Mouse (Mus musculus): ENCODE measurements at regions not wholly inside any gene's neighbourhood (a gene's known extent, or its start where the extent isn't known, plus 50 kb on each side); places are given as distances from the start of the nearest gene placed in this dataset.

GRCm38 (mm10) chr15:90021746-90022312 is 180.2 kb upstream of the Syt10 start:
- Histone ChIP-seq H3K4me3 (replicated peaks) (no peak overlapping the region), H3K27me3 (replicated peaks) (no peaks in the 10 kb centered on the region), H3K9me3 (peaks cover 4% of the 10 kb centered on the region; the same call in 1 of the 2 replicates), H3K36me3 (replicated peaks; ENCODE audit: low read length) (no peaks in the 10 kb centered on the region), H3K4me1 (no peaks in the 10 kb centered on the region)
- TF ChIP-seq FLI1 (IDR thresholded peaks at IDR 0.05; ENCODE audit: low read length): no peak
- no peak for TF ChIP-seq GATA1 (IDR thresholded peaks at IDR 0.05; ENCODE audit: borderline replicate concordance, low read length)

- TF ChIP-seq GATA1 (IDR thresholded peaks at IDR 0.05; ENCODE audit: borderline replicate concordance, low read length) (no peak), FLI1 (IDR thresholded peaks at IDR 0.05; ENCODE audit: low read length) (no peak)
- no peak overlapping the region for H3K4me3 ChIP-seq (replicated peaks)
- peaks cover 4% of the 10 kb centered on the region; the same call in 1 of the 2 replicates for H3K9me3 ChIP-seq
- no peaks in the 10 kb centered on the region for H3K4me1 ChIP-seq
- no peaks in the 10 kb centered on the region for H3K36me3 ChIP-seq (replicated peaks; ENCODE audit: low read length)
- no peaks in the 10 kb centered on the region for H3K27me3 ChIP-seq (replicated peaks)
These were observed 181.5 kb upstream of the Syt10 start for GRCm38 (mm10) chr15:90023164-90023563.

GRCm38 (mm10) chr15:90034356-90034755 is 189.8 kb upstream of the Alg10b start:
- Histone ChIP-seq H3K4me1 (no peaks in the 10 kb centered on the region), H3K27me3 (replicated peaks) (no peaks in the 10 kb centered on the region), H3K9me3 (peaks cover 2% of the 10 kb centered on the region; the same call in 1 of the 2 replicates), H3K36me3 (replicated peaks; ENCODE audit: low read length) (no peaks in the 10 kb centered on the region), H3K4me3 (replicated peaks) (no peak overlapping the region)
- TF ChIP-seq FLI1 (IDR thresholded peaks at IDR 0.05; ENCODE audit: low read length) (no peak), GATA1 (IDR thresholded peaks at IDR 0.05; ENCODE audit: borderline replicate concordance, low read length) (no peak)

- no peaks in the 10 kb centered on the region for H3K4me1 ChIP-seq
- H3K9me3 ChIP-seq: peaks cover 9% of the 10 kb centered on the region
- H3K36me3 ChIP-seq (replicated peaks; ENCODE audit: low read length): no peaks in the 10 kb centered on the region
- H3K4me3 ChIP-seq (replicated peaks): no peak overlapping the region
- H3K27me3 ChIP-seq (replicated peaks): no peaks in the 10 kb centered on the region
- TF ChIP-seq GATA1 (IDR thresholded peaks at IDR 0.05; ENCODE audit: borderline replicate concordance, low read length): no peak
- no peak for TF ChIP-seq FLI1 (IDR thresholded peaks at IDR 0.05; ENCODE audit: low read length)
These were observed 178.4 kb upstream of the Alg10b start for GRCm38 (mm10) chr15:90045683-90046082.

- TF ChIP-seq FLI1 (IDR thresholded peaks at IDR 0.05; ENCODE audit: low read length): no peak
- TF ChIP-seq GATA1 (IDR thresholded peaks at IDR 0.05; ENCODE audit: borderline replicate concordance, low read length): no peak
- no peaks in the 10 kb centered on the region for H3K4me1 ChIP-seq
- H3K4me3 ChIP-seq (replicated peaks): no peak overlapping the region
- H3K27me3 ChIP-seq (replicated peaks): no peaks in the 10 kb centered on the region
- no peaks in the 10 kb centered on the region for H3K36me3 ChIP-seq (replicated peaks; ENCODE audit: low read length)
- H3K9me3 ChIP-seq: peaks cover 15% of the 10 kb centered on the region
These were observed 162.1 kb upstream of the Alg10b start for GRCm38 (mm10) chr15:90062021-90062420.

GRCm38 (mm10) chr15:90065768-90066167 is 158.3 kb upstream of the Alg10b start:
- Histone ChIP-seq H3K9me3 (peaks cover 11% of the 10 kb centered on the region), H3K4me3 (replicated peaks) (no peak overlapping the region), H3K27me3 (replicated peaks) (no peaks in the 10 kb centered on the region), H3K36me3 (replicated peaks; ENCODE audit: low read length) (no peaks in the 10 kb centered on the region), H3K4me1 (no peaks in the 10 kb centered on the region)
- TF ChIP-seq GATA1 (IDR thresholded peaks at IDR 0.05; ENCODE audit: borderline replicate concordance, low read length): no peak
- no peak for TF ChIP-seq FLI1 (IDR thresholded peaks at IDR 0.05; ENCODE audit: low read length)

GRCm38 (mm10) chr15:90072078-90072477 is 152.0 kb upstream of the Alg10b start:
- Histone ChIP-seq H3K27me3 (replicated peaks) (no peaks in the 10 kb centered on the region), H3K4me3 (replicated peaks) (no peak overlapping the region), H3K4me1 (no peaks in the 10 kb centered on the region), H3K36me3 (replicated peaks; ENCODE audit: low read length) (no peaks in the 10 kb centered on the region), H3K9me3 (peaks cover 20% of the 10 kb centered on the region)
- TF ChIP-seq FLI1 (IDR thresholded peaks at IDR 0.05; ENCODE audit: low read length) (no peak), GATA1 (IDR thresholded peaks at IDR 0.05; ENCODE audit: borderline replicate concordance, low read length) (no peak)

GRCm38 (mm10) chr15:90082175-90082951 is 141.7 kb upstream of the Alg10b start:
- H3K36me3 ChIP-seq (replicated peaks; ENCODE audit: low read length): no peaks in the 10 kb centered on the region
- no peaks in the 10 kb centered on the region for H3K27me3 ChIP-seq (replicated peaks)
- no peaks in the 10 kb centered on the region for H3K4me1 ChIP-seq
- H3K4me3 ChIP-seq (replicated peaks): no peak overlapping the region
- 0 out of 2 replicates have a peak, but pooled peaks cover 9% of the 10 kb centered on the region for H3K9me3 ChIP-seq
- no peak for TF ChIP-seq GATA1 (IDR thresholded peaks at IDR 0.05; ENCODE audit: borderline replicate concordance, low read length)
- no peak for TF ChIP-seq FLI1 (IDR thresholded peaks at IDR 0.05; ENCODE audit: low read length)

GRCm38 (mm10) chr15:90109445-90109988 is 114.6 kb upstream of the Alg10b start:
- Histone ChIP-seq H3K9me3 (no peaks in the 10 kb centered on the region), H3K27me3 (replicated peaks) (no peaks in the 10 kb centered on the region), H3K36me3 (replicated peaks; ENCODE audit: low read length) (no peaks in the 10 kb centered on the region), H3K4me3 (replicated peaks) (peak overlapping the region; percentile 68), H3K4me1 (peaks cover 31% of the 10 kb centered on the region)
- TF ChIP-seq GATA1 (IDR thresholded peaks at IDR 0.05; ENCODE audit: borderline replicate concordance, low read length) (no peak), FLI1 (IDR thresholded peaks at IDR 0.05; ENCODE audit: low read length) (no peak)

GRCm38 (mm10) chr15:90113611-90114010 is 110.5 kb upstream of the Alg10b start:
- Histone ChIP-seq H3K4me3 (replicated peaks) (no peak overlapping the region), H3K27me3 (replicated peaks) (no peaks in the 10 kb centered on the region), H3K9me3 (no peaks in the 10 kb centered on the region), H3K36me3 (replicated peaks; ENCODE audit: low read length) (no peaks in the 10 kb centered on the region), H3K4me1 (peaks cover 28% of the 10 kb centered on the region)
- TF ChIP-seq GATA1 (IDR thresholded peaks at IDR 0.05; ENCODE audit: borderline replicate concordance, low read length) (no peak), FLI1 (IDR thresholded peaks at IDR 0.05; ENCODE audit: low read length) (no peak)

Measured in megakaryocyte, embryonic 14.5 days (primary cell).